Mouse (Mus musculus) small intestine, adult 2 months (tissue): Measurements from ENCODE around the gene Nynrin.

ENCODE experiments used
- CTCF ChIP-seq: fragments of 200-500 bp; IDR thresholded peaks from 2 replicates; pipeline ENCODE4 v1.5.1; 2012; ENCODE audit warnings: low read depth, mild to moderate bottlenecking, control low read depth, inconsistent platforms, low read length, moderate library complexity, mixed read lengths; ENCODE audit not compliant: insufficient replicate concordance, insufficient read length; ENCODE audit errors: extremely low read depth
- POLR2A ChIP-seq: fragments of 200-500 bp; IDR thresholded peaks from 2 replicates; pipeline ENCODE4 v1.6.1; 2012; ENCODE audit warnings: low read depth, mild to moderate bottlenecking, control low read depth, inconsistent platforms, low read length, moderate library complexity

GRCm38 (mm10) chr14:55819845-55820405 is 33.9 kb upstream of the Nynrin start:
- TF ChIP-seq CTCF: no peak
- TF ChIP-seq POLR2A: no peak
